Mouse (Mus musculus): ENCODE measurements at regions not wholly inside any gene's neighbourhood (a gene's known extent, or its start where the extent isn't known, plus 50 kb on each side); places are given as distances from the start of the nearest gene placed in this dataset.

GRCm38 (mm10) chr3:97356647-97357046, 58.9 kb upstream of the Bcl9 start:
- no peak overlapping the region for H3K9ac ChIP-seq (ENCODE audit: low read length)
- H3K27me3 ChIP-seq (ENCODE audit: control insufficient read depth, insufficient read depth, low read depth, low read length), result no peaks in the 10 kb centered on the region
- H3K4me1 ChIP-seq (replicated peaks; ENCODE audit: control insufficient read depth, insufficient read depth, low read length), result no peaks in the 10 kb centered on the region
- H3K9me3 ChIP-seq (ENCODE audit: control insufficient read depth, low read length), result no peaks in the 10 kb centered on the region
- H3K27ac ChIP-seq (ENCODE audit: low read length), result no peak overlapping the region
- no peak overlapping the region for H3K4me3 ChIP-seq (ENCODE audit: low read length)
- no peak for ATAC-seq (ENCODE audit: low read depth)
- 18% methylated on average over 2 of the region's 2 CpGs for WGBS
- H3K4me2 ChIP-seq (ENCODE audit: low read depth, low read length), result no peak overlapping the region
- H3K36me3 ChIP-seq (ENCODE audit: control insufficient read depth, insufficient read depth, low read length), result no peaks in the 10 kb centered on the region

GRCm38 (mm10) chr3:97355466-97355865, 57.7 kb upstream of the Bcl9 start:
- Histone ChIP-seq H3K27me3 (ENCODE audit: control insufficient read depth, insufficient read depth, low read depth, low read length) (no peaks in the 10 kb centered on the region), H3K9ac (ENCODE audit: low read length) (no peak overlapping the region), H3K9me3 (ENCODE audit: control insufficient read depth, low read length) (no peaks in the 10 kb centered on the region), H3K36me3 (ENCODE audit: control insufficient read depth, insufficient read depth, low read length) (no peaks in the 10 kb centered on the region), H3K4me1 (replicated peaks; ENCODE audit: control insufficient read depth, insufficient read depth, low read length) (no peaks in the 10 kb centered on the region), H3K4me2 (ENCODE audit: low read depth, low read length) (no peak overlapping the region), H3K27ac (ENCODE audit: low read length) (no peak overlapping the region), H3K4me3 (ENCODE audit: low read length) (no peak overlapping the region)
- ATAC-seq (ENCODE audit: low read depth), result no peak

- Histone ChIP-seq H3K27me3 (ENCODE audit: control insufficient read depth, insufficient read depth, low read depth, low read length) (no peaks in the 10 kb centered on the region), H3K9me3 (ENCODE audit: control insufficient read depth, low read length) (no peaks in the 10 kb centered on the region), H3K36me3 (ENCODE audit: control insufficient read depth, insufficient read depth, low read length) (no peaks in the 10 kb centered on the region), H3K4me2 (ENCODE audit: low read depth, low read length) (no peak overlapping the region), H3K4me3 (ENCODE audit: low read length) (no peak overlapping the region), H3K27ac (ENCODE audit: low read length) (no peak overlapping the region), H3K4me1 (replicated peaks; ENCODE audit: control insufficient read depth, insufficient read depth, low read length) (no peaks in the 10 kb centered on the region), H3K9ac (ENCODE audit: low read length) (no peak overlapping the region)
- 54% methylated on average over 6 of the region's 6 CpGs for WGBS
- ATAC-seq (ENCODE audit: low read depth), result peak; percentile 36; the same call in 1 of the 2 replicates
These were observed 56.1 kb upstream of the Bcl9 start for GRCm38 (mm10) chr3:97353803-97354202.

- Histone ChIP-seq H3K4me2 (ENCODE audit: low read depth, low read length) (no peak overlapping the region), H3K9ac (ENCODE audit: low read length) (no peak overlapping the region), H3K4me3 (ENCODE audit: low read length) (no peak overlapping the region), H3K36me3 (ENCODE audit: control insufficient read depth, insufficient read depth, low read length) (no peaks in the 10 kb centered on the region), H3K9me3 (ENCODE audit: control insufficient read depth, low read length) (no peaks in the 10 kb centered on the region), H3K27ac (ENCODE audit: low read length) (no peak overlapping the region), H3K4me1 (replicated peaks; ENCODE audit: control insufficient read depth, insufficient read depth, low read length) (no peaks in the 10 kb centered on the region), H3K27me3 (ENCODE audit: control insufficient read depth, insufficient read depth, low read depth, low read length) (no peaks in the 10 kb centered on the region)
- WGBS, result 93% methylated on average over 5 of the region's 5 CpGs
- ATAC-seq (ENCODE audit: low read depth), result no peak
These were observed 54.3 kb upstream of the Bcl9 start for GRCm38 (mm10) chr3:97352031-97352430.

GRCm38 (mm10) chr3:97349395-97349794, 51.7 kb upstream of the Bcl9 start:
- ATAC-seq (ENCODE audit: low read depth), result no peak
- Histone ChIP-seq H3K9ac (ENCODE audit: low read length) (no peak overlapping the region), H3K27me3 (ENCODE audit: control insufficient read depth, insufficient read depth, low read depth, low read length) (no peaks in the 10 kb centered on the region), H3K9me3 (ENCODE audit: control insufficient read depth, low read length) (no peaks in the 10 kb centered on the region), H3K4me2 (ENCODE audit: low read depth, low read length) (no peak overlapping the region), H3K36me3 (ENCODE audit: control insufficient read depth, insufficient read depth, low read length) (no peaks in the 10 kb centered on the region), H3K4me1 (replicated peaks; ENCODE audit: control insufficient read depth, insufficient read depth, low read length) (no peaks in the 10 kb centered on the region), H3K4me3 (ENCODE audit: low read length) (no peak overlapping the region), H3K27ac (ENCODE audit: low read length) (no peak overlapping the region)
- 48% methylated on average over 4 of the region's 4 CpGs for whole genome bisulfite sequencing

All from lung, embryonic 16.5 days (tissue).